Mouse (Mus musculus): ENCODE results near the gene Mier2.

The Mier2 gene

GRCm38 (mm10) chr10:79538873-79539272 is 16.1 kb downstream of the Mier2 start:
- no peak for DNase-seq

DNA sequence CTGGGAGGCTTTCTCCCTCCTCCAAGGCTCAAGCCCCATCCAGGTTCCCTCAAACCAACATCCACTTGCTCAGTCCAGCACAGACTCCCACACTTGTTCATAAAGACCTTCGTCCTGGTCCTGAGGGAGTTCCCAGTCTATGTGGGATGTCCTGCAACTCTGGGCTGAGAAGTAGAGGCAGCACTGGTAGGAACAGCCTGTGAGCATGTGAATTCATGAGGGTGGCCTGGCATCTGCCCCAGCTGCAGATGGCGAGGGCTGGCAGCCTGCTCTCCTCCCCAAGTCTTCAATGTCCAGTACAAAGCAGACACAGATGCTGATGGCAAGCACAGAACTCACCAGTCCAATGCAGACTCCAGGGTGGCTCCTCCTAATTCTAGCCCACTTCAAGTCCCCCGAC is 16.7 kb downstream of the Mier2 start:
- no peak for DNase-seq

DNA sequence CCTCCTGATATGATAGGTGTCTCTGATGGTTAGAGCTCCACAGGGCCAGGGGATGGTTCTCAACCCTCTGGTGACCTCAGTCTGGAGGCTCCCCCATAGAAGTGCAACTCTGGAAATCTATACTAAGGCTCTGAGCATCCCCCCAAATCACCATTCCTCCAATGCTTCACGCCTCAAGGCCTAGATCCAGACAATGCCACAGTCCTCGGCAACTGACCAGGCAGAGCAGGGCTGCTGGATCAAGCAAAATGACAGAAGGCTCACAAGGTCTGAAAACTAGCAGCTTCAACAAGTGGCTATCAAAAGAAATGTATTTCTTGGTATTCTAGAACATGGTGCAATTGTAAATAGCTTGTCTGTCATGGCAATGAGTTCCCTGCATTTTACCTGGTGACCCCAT is 17.2 kb downstream of the Mier2 start:
- no peak for DNase-seq

- DNase-seq, result no peak
Measured at GRCm38 (mm10) chr10:79537271-79537670, 17.7 kb downstream of the Mier2 start.

GRCm38 (mm10) chr10:79536461-79537080 is 18.4 kb downstream of the Mier2 start:
- no peak for DNase-seq

GRCm38 (mm10) chr10:79535431-79535830 is 19.6 kb downstream of the Mier2 start:
- DNase-seq, result no peak

DNA sequence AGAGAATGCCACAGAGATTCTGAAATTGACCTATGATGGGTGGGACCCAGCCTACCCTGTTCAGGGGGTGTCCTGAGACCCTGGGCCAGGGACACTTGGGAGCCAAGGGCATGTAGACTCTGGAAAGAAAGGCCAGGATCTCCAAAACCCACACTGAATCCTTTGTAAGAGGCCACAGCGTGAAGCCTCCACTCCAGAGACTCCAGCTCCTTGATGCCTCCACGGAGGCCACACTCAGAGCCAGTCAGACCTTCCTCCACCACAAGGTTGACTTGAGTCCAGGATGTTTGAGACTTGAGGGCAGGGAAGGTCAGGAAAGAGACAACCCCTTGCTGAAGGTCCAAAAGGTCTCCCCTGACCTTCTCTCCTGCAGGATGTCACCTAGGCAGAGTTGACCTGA is 20.6 kb downstream of the Mier2 start:
- DNase-seq, result no peak

DNA sequence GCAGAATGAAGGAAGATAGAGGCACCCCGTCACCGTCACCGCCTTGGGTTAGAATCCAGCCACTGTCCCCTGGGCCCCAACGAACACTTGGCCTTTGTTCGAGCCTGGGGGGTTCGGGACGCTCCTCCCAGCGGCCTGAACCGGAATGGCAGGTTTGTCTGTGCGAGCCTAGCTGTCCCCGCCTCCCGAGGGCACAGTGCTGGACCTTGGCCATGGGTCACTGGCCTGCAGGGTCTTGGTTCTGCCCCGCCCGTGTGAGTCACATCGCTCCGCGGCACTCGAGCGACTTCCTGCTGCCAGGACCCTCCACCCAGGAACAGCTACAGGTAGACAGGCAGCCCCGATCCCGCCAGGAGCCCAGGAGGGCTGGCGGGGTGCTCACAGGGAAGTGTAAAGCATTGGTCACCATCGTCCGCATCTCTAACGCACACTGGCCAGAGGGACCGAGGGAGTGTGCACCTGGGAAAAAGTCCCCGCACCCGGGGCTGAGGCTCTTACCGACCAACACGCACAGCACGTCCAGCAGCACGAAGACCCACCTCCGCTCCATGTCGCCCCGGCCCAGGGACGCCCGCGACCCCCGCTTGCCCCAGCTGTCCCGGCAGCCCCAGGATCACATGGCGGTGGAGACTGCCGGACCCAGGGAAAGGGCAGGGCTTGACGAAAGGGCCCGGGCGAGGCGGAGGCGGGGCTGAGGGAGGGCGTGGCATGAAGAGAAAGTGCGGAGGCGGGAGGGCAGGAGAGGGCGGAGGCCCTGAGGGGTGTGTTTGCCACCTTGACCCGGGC is 21.7 kb downstream of the Mier2 start, which contains the start of gene Plpp2:
Plpp2 (minus strand) TSS at position 671 of the 786 bp plus-strand sequence.
- peak; percentile 38 for DNase-seq

DNA sequence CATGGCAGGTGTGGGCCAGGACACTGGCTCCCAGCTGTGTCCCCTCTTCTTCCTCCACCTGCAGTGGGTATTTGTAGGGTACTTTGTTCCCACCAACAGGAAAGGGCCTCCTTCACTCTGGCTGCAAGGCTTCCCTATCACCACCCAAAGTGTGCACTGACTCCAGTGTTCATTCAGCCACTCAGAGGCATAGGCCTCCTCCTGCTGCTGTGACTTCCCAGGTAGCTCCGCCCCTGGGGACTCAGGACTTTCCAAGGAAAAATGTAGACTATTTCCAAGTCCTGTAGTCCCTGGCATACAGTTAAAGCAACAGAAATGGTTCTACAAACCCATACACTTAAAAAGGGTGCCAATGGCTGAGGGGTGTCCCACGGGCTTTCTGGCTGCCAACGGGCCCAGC is 22.3 kb downstream of the Mier2 start:
- DNase-seq, result no peak

- no peak for DNase-seq
Measured at GRCm38 (mm10) chr10:79531593-79531992, 23.4 kb downstream of the Mier2 start.

DNA sequence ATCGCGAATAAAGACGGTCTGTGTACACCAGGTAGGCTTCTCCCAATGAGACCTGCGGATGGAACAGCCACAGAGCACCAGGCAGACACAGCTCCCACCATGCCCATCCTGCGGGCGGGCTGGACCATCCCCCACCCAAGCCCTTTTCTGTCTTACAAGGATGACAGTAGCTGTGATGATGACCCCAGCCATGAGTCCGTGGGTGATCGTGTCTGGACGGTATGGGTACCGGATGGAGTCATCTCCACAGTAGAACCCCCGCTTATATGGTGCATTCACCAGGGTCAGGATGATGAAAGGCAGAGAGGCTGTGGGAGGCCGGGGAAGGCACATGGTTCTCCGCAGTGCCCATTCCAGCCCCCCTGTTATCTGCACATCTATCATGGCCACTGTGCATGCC is 24.3 kb downstream of the Mier2 start:
- no peak for DNase-seq

DNA sequence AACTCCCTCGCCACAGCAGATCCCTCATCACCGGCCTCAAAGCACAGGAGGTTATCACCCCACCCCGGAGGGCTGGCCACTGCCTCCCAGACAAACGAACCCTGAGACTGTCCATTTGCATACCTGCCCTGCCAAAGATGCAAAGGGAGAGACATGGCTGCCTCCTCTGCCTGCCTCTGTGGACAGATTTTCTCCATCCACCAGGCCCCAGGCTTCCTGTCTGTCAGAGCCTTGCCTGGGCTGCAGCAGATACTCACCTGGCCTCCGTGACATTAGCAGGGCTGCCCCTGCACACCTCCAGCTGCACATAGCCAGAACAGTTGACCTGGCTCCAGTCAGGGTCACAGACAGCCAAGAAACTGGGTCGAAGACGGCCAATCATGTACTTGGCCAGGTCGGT is 24.8 kb downstream of the Mier2 start:
- DNase-seq, result no peak

DNA sequence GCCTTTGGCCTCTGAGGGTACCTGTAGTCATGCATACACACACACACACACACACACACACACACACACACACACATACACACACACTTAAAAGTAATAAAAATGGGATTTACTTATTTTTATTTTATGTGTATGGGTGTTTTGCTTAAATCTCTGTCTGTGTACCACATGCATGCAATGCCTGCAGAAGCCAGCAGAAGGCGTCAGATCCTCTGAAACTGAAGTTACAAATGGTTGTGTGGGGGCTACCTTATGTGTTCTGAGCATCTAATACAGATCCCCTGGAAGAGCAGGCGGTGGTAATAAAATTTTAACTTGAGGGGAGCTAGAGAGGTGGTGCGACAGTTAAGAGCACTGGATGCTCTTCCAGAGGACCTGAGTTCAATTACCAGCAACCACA is 26.9 kb downstream of the Mier2 start:
- DNase-seq, result no peak

DNA sequence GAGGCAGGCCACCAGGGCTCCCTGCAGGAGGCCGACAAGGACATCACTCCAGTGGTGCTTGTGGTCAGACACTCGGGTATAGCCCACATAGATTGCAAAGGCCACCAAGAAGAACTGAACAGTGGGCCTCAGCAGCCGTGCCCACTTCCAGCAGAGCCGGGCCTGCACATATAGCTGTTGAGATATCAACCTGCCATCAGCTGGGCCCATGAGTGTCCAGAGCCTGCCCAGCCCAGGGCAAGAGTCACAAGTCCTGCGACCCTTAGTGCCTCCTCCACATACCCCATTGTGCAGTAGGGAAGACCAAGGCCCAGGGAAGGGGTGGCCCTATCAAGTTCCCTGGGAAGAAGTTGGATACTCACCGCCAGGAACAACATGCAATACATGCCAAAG is 27.6 kb downstream of the Mier2 start:
- no peak for DNase-seq

GRCm38 (mm10) chr10:79526661-79527452 is 28.1 kb downstream of the Mier2 start:
- peak; percentile 3 for DNase-seq

DNA sequence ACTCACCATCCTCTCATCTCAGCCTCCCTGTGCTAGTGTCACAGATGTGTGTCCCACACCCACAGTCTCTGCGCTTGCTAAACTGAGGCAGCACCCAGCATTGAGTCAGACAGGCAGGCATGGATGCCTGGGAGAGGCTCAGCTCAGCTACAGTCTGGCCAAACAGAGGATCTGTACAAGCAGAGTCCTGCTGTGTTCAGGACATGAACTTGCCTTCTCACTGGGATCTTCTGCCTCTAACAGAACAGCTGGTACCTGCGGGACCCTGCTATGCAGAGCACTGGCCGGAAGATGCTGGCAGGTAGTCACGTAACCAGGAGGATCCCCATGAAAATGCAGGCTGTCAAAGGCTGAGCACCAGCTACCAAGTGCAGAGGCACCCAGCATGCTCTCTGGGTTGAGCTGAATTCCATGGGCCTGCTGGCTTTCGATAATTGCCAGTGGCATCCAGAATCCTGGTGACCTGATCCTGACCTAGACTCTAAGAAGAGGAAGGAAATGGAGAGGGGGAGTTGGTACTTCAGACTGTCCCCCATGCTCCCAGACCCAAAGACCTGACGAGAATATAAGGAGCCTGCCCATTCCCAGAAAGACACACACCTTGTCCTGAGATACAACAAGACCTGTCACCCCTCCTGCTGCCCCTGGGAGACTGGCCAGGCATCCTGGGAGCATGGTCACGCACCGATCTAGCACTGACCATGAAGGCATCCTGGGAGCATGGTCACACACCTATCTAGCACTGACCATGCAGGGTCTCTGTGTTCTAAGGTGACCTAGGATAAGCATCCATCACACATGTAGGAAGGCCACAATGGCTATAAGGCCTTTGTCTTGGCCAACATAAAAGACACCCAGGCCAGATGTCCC is 29.3 kb downstream of the Mier2 start:
- no peak for DNase-seq

DNA sequence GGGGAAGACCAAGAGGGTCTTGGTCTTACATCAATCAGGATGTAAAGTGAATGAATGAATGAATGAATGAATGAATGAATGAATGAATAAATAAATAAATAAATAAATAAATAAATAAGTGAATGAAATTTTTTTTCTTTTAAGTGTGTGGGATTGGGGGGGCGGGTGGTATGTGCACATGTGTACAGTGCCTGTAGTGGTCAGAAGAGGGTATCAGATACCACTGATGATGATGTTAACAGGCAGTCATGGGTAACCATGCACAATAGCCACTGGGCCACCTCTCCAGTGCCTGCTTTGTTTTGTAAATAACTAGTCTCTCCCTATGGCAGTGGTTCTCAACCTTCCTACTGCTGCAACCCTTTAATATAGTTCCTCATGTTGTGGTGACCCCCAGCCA is 30.6 kb downstream of the Mier2 start:
- no peak for DNase-seq

- no peak for DNase-seq
Measured at GRCm38 (mm10) chr10:79506709-79507108, 48.3 kb downstream of the Mier2 start.

- DNase-seq, result no peak
Measured at GRCm38 (mm10) chr10:79502830-79503644, 52.0 kb downstream of the Mier2 start.

GRCm38 (mm10) chr10:79496701-79497288 is 58.2 kb downstream of the Mier2 start:
- DNase-seq, result no peak

GRCm38 (mm10) chr10:79495886-79496285 is 59.1 kb downstream of the Mier2 start:
- DNase-seq, result no peak
